Comparison of ENCODE assay signal across 21 mouse cellular contexts in the genomic region with DNA sequence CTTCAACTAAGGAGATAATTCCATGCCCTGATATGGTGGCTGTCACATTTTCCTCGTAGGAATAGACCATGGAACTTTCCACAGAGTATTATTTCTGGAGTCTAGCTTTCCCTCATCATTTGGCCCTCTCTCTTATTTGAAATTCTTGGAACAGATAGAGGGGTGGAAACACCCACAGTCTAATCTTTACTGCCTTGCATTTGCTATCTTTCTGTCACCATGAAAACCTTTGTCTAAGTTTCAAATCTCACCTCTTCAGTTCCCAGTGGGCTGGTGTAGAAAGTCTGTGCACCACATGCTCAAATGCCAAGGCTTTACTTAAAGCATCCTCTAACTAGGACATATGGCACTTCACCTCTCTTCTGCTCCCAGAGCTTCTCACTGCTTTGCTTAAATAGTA.
DNase-seq lines count a peak whose midpoint lies in the region; ATAC-seq and TF ChIP-seq lines count a peak whose summit lies in the region.
"Had no signal": no experiment of that assay in that cellular context is flagged by ENCODE, and none has a peak within 500 bp of the region (broad histone marks: within the 10 kb centered on the region; RNA-seq: fewer than 3 reads in every experiment).

No protein-coding gene starts in this region.

- H3K4me2 ChIP-seq in forebrain, postnatal 0 days (ENCODE audit: low read depth) = no peak overlapping the region
- no peak overlapping the region for H3K4me2 ChIP-seq in forebrain, embryonic 14.5 days (ENCODE audit: low read length)
- H3K4me2 ChIP-seq: embryonic facial prominence, embryonic 12.5 days; heart, embryonic 13.5 days; hindbrain, embryonic 15.5 days had no signal

- no peaks in the 10 kb centered on the region for H3K27me3 ChIP-seq in forebrain, postnatal 0 days (ENCODE audit: insufficient read depth, low read length)
- H3K27me3 ChIP-seq in forebrain, embryonic 14.5 days (replicated peaks; ENCODE audit: control insufficient read depth, insufficient read depth, low read length) = no peaks in the 10 kb centered on the region
- H3K27me3 ChIP-seq: embryonic facial prominence, embryonic 12.5 days; heart, embryonic 13.5 days; hindbrain, embryonic 15.5 days had no signal

- no peak overlapping the region for H3K4me3 ChIP-seq in forebrain, postnatal 0 days (ENCODE audit: low read depth, low read length)
- H3K4me3 ChIP-seq in forebrain, embryonic 14.5 days (ENCODE audit: low read depth, low read length) = no peak overlapping the region
- H3K4me3 ChIP-seq in layer of hippocampus, adult 2 months = no peak overlapping the region
- H3K4me3 ChIP-seq: embryonic facial prominence, embryonic 12.5 days; heart, embryonic 13.5 days; hindbrain, embryonic 15.5 days had no signal

- H3K9me3 ChIP-seq in forebrain, postnatal 0 days (ENCODE audit: low read length) = no peaks in the 10 kb centered on the region
- H3K9me3 ChIP-seq in forebrain, embryonic 14.5 days (replicated peaks; ENCODE audit: control insufficient read depth, low read length) = no peaks in the 10 kb centered on the region
- H3K9me3 ChIP-seq: embryonic facial prominence, embryonic 12.5 days; G1E; heart, embryonic 13.5 days; hindbrain, embryonic 15.5 days had no signal

- H3K27ac ChIP-seq in forebrain, postnatal 0 days (ENCODE audit: low read depth, low read length) = no peak overlapping the region
- no peak overlapping the region for H3K27ac ChIP-seq in forebrain, embryonic 14.5 days (ENCODE audit: low read depth, low read length)
- peak overlapping the region; percentile 4; the same call in 1 of the 2 replicates for H3K27ac ChIP-seq in layer of hippocampus, adult 2 months
- H3K27ac ChIP-seq: embryonic facial prominence, embryonic 12.5 days; heart, embryonic 13.5 days; hindbrain, embryonic 15.5 days had no signal

- no peaks in the 10 kb centered on the region for H3K4me1 ChIP-seq in forebrain, postnatal 0 days (ENCODE audit: insufficient read depth)
- H3K4me1 ChIP-seq in forebrain, embryonic 14.5 days (ENCODE audit: control insufficient read depth, insufficient read depth, low read length) = no peaks in the 10 kb centered on the region
- H3K4me1 ChIP-seq: embryonic facial prominence, embryonic 12.5 days; heart, embryonic 13.5 days; hindbrain, embryonic 15.5 days had no signal

- TF ChIP-seq CTCF in forebrain, postnatal 0 days (IDR thresholded peaks at IDR 0.05; ENCODE audit: low read depth) = no peak
- no peak for TF ChIP-seq CTCF in layer of hippocampus, adult 2 months (conservative IDR thresholded peaks at IDR 0.05)

- peak; percentile 48; the same call in 1 of the 2 replicates for ATAC-seq in forebrain, postnatal 0 days
- no peak for ATAC-seq in forebrain, embryonic 14.5 days
- ATAC-seq: CD4-positive, CD25-positive, alpha-beta regulatory T cell, adult 4 months; forebrain, embryonic 16.5 days had no signal

- no peaks in the 10 kb centered on the region for H3K36me3 ChIP-seq in forebrain, postnatal 0 days (ENCODE audit: insufficient read depth)
- H3K36me3 ChIP-seq in forebrain, embryonic 14.5 days (ENCODE audit: control insufficient read depth, insufficient read depth, low read length) = no peaks in the 10 kb centered on the region
- H3K36me3 ChIP-seq: embryonic facial prominence, embryonic 12.5 days; G1E; heart, embryonic 13.5 days; hindbrain, embryonic 15.5 days had no signal

- WGBS in forebrain, postnatal 0 days = 47% methylated on average over 1 of the region's 1 CpGs
- WGBS in forebrain, embryonic 14.5 days = 66% methylated on average over 1 of the region's 1 CpGs

- no peak for DNase-seq in forebrain, postnatal 0 days
- DNase-seq in forebrain, embryonic 14.5 days (ENCODE audit: low spot score) = no peak
- no peak for DNase-seq in layer of hippocampus, adult 2 months (ENCODE audit: low spot score in 2 of 2)
- no peak for DNase-seq in layer of hippocampus, postnatal 36 days
- DNase-seq in right cerebral cortex, adult 18-20 months = peak; percentile 40
- DNase-seq in right cerebral cortex, postnatal 14 days = no peak
- peak; percentile 72 for DNase-seq in telencephalon, adult 2 months (ENCODE audit: low read depth, low spot score)
- DNase-seq: adrenal gland, postnatal 10 days; B cell, adult 2 months; cerebellum, adult 11-12 months; cerebellum, adult 9-10 months; cerebellum, postnatal 25 days; gastrocnemius, postnatal 36 days; heart, adult 11 months; heart, postnatal 36 days had no signal

- H3K9ac ChIP-seq in forebrain, postnatal 0 days = no peak overlapping the region
- H3K9ac ChIP-seq in forebrain, embryonic 14.5 days (ENCODE audit: low read length) = no peak overlapping the region
- H3K9ac ChIP-seq: embryonic facial prominence, embryonic 12.5 days; heart, embryonic 13.5 days; hindbrain, embryonic 15.5 days had no signal

Comparison
In these comparisons a context has a peak if more than half of its experiments do, and no peak if none do; other contexts are left out.
1. DNase-seq: peak in right cerebral cortex, adult 18-20 months (single experiment) and telencephalon, adult 2 months (single experiment); none in forebrain, postnatal 0 days (single experiment), forebrain, embryonic 14.5 days (single experiment), layer of hippocampus, adult 2 months (0 of 2), layer of hippocampus, postnatal 36 days (0 of 2) and right cerebral cortex, postnatal 14 days (single experiment).